Mouse (Mus musculus) kidney, embryonic 16.5 days (tissue): Measurements from ENCODE around the gene Rlbp1. TPM values are rescaled to one million over a fixed set of nuclear protein-coding genes. Genes with fewer than 3 reads are reported as not detected.

Experiments used
- ATAC-seq: fragments of 200-750 bp; cut with Nextera tagmentation; 2 replicates; pipeline ENCODE4 v1.8.0; 2017; ENCODE audit warnings: moderate TSS enrichment; ENCODE audit not compliant: low FRiP score, low TSS enrichment
- H3K27ac ChIP-seq: fragments of 300-500 bp; sonication (generic); 2 replicates; pipeline ENCODE4 v1.5.1; 2014; ENCODE audit warnings: low read length
- H3K27me3 ChIP-seq: fragments of 300-500 bp; sonication (generic); 2 replicates; pipeline ENCODE4 v1.6.1; 2014; ENCODE audit warnings: low read length, control low read depth, mixed read lengths; ENCODE audit not compliant: insufficient read depth
- H3K36me3 ChIP-seq: fragments of 300-500 bp; sonication (generic); 2 replicates; pipeline ENCODE4 v1.6.1; 2014; ENCODE audit warnings: low read length, control low read depth, mixed read lengths; ENCODE audit not compliant: insufficient read depth
- H3K4me1 ChIP-seq: fragments of 300-500 bp; sonication (generic); 2 replicates; pipeline ENCODE4 v1.6.1; 2014; ENCODE audit warnings: low read length, control low read depth, mixed read lengths; ENCODE audit not compliant: insufficient read depth
- H3K4me2 ChIP-seq: fragments of 300-500 bp; sonication (generic); replicated peaks from 2 replicates; pipeline ENCODE4 v1.6.1; 2014; ENCODE audit warnings: low read depth, low read length
- H3K4me3 ChIP-seq: fragments of 300-500 bp; sonication (generic); 2 replicates; pipeline ENCODE4 v1.5.1; 2014; ENCODE audit warnings: mild to moderate bottlenecking, low read length
- H3K9ac ChIP-seq: fragments of 300-500 bp; sonication (generic); replicated peaks from 2 replicates; pipeline ENCODE4 v1.6.1; 2014; ENCODE audit warnings: low read length
- H3K9me3 ChIP-seq: fragments of 300-500 bp; sonication (generic); 2 replicates; pipeline ENCODE4 v1.6.1; 2016; ENCODE audit warnings: low read length, control low read depth
- WGBS: fragments of 180-500 bp; shearing (Covaris S2); extraction: QIAGEN DNeasy Blood & Tissue Kit; methylation state at CpG from one replicate; pipeline ENCODE4 v1.1.7; 2014; 5-methylcytosine and 5-hydroxymethylcytosine counted together
- polyA plus RNA-seq: library from polyadenylated mRNA; unstranded; fragments of >200 nt; fragmentation: Nextera tagmentation; extraction: Ambion mirVana; gene quantifications from 2 replicates; pipeline ENCODE4 v1.2.1, GENCODE M21; 2015

Rlbp1 gene
- polyA plus RNA-seq, result 0.51 TPM in 2 replicates

DNA sequence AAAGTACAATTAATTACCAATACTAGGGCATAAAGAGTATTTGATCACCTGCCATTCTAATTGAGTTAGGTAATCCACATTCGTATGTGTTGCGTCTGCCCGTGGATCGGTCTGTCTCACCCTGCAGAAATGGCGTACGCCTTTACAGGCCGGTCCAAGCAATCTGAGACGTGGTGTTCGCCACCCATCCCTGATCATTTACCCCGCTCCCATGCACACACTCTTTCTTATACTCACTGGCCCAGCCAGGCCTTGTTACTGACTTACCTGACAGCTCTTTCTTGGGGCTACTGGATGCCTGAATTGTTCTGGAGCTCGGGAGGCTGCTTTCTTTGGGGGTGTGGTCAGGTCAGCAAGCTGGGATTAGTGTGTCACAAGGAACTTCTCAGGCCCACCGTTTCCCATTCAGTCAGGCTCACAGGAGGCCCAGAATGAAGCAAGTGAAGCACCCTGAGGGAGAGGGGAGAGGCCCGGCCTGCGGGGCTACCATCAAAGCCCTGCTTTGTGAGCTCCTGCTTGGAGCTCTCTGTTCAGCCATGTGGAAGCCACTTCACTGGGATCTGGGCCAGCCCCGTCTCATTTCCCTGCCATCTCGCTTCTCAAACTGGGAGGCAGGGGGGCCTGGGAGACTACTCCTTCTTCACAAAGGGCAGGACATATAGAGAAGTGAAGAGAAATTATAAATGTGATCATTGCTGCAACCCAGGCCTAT, at the start of gene Rlbp1:
TSS of gene Rlbp1 (minus strand) at position 627 of the 712 bp plus-strand sequence.
- Histone ChIP-seq H3K27me3 (no peaks in the 10 kb centered on the region), H3K4me1 (no peaks in the 10 kb centered on the region), H3K27ac (no peak within 1 kb of the TSS), H3K36me3 (no peaks in the 10 kb centered on the region), H3K4me2 (no peak within 1 kb of the TSS), H3K9me3 (no peaks in the 10 kb centered on the region), H3K9ac (no peak within 1 kb of the TSS), H3K4me3 (no peak within 1 kb of the TSS)
- ATAC-seq, result no peak
- WGBS, result 70% methylated on average over 16 of the region's 16 CpGs

DNA sequence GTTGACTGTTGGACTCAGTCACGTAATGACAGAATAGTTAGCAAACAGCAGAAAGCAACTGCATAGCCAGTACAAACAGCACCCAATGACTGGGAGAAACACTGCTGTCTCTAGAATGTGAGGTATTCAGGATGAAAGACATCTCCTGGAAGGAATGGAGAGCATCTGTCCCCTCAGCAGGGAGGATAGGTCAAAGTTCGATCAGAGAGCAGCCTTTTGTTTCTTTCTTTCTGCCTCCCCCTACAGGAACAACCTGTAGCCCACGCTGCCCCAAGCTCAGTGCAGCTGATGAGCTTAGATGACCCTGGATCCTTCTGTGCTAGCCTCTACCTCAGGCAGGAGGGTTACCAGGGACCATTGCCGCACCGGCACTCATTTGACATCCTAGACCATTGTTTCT, 41.4 kb upstream of the Rlbp1 start:
- no peak overlapping the region for H3K4me2 ChIP-seq
- no peak overlapping the region for H3K27ac ChIP-seq
- no peaks in the 10 kb centered on the region for H3K4me1 ChIP-seq
- H3K9me3 ChIP-seq, result no peaks in the 10 kb centered on the region
- 53% methylated on average over 5 of the region's 5 CpGs for WGBS
- H3K27me3 ChIP-seq, result no peaks in the 10 kb centered on the region
- ATAC-seq, result no peak
- no peak overlapping the region for H3K9ac ChIP-seq
- H3K36me3 ChIP-seq, result peaks cover under 1% of the 10 kb centered on the region; the same call in 1 of the 2 replicates
- no peak overlapping the region for H3K4me3 ChIP-seq

- Histone ChIP-seq H3K4me3 (no peak overlapping the region), H3K27me3 (no peaks in the 10 kb centered on the region), H3K4me2 (no peak overlapping the region), H3K9ac (no peak overlapping the region), H3K4me1 (no peaks in the 10 kb centered on the region), H3K9me3 (no peaks in the 10 kb centered on the region), H3K36me3 (peaks cover 4% of the 10 kb centered on the region; the same call in 1 of the 2 replicates), H3K27ac (no peak overlapping the region)
- no peak for ATAC-seq
- WGBS, result 89% methylated on average over 10 of the region's 10 CpGs
Observed at GRCm38 (mm10) chr7:79425804-79426203, 39.0 kb upstream of the Rlbp1 start.

DNA sequence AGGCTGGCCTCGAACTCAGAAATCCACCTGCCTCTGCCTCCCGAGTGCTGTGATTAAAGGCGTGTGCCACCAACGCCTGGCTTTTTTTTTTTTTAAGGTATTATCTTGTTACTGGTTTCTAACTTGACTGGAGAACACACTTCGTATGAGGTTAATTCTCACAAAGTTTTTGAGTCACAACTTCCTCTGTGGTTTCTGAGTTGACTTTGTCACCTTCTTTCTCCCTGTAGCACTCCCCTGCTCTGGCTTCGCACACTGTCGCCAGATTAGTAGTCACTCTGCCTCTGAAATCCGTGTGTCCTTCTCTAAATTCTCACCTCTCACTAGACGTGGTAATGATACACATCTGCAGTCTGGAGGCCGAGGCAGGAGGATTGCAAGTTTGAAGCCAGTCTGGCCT, 36.0 kb upstream of the Rlbp1 start:
- H3K9ac ChIP-seq, result no peak overlapping the region
- H3K27me3 ChIP-seq, result no peaks in the 10 kb centered on the region
- peaks cover 6% of the 10 kb centered on the region; the same call in 1 of the 2 replicates for H3K36me3 ChIP-seq
- WGBS, result 95% methylated on average over 10 of the region's 10 CpGs
- no peak for ATAC-seq
- no peaks in the 10 kb centered on the region for H3K4me1 ChIP-seq
- no peak overlapping the region for H3K4me2 ChIP-seq
- H3K27ac ChIP-seq, result no peak overlapping the region
- H3K9me3 ChIP-seq, result no peaks in the 10 kb centered on the region
- no peak overlapping the region for H3K4me3 ChIP-seq

DNA sequence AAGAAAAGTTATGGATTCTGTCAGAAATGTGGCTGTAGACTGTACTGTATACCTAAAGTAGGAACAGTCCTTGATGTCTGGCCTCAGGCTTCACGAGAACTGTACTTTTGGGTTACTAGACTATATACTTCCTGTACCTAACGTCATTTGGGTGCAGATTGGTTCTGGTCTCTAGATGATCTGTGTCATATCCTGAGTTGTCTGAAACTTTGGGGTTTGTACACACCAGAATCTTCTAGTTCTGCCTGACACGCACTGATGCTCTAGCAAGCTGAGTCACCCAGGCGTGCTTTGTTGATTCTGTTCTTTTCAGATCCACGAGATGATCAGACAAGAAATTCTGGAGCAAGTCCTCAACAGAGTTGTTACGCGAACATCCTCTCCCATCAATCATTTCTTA, 33.1 kb upstream of the Rlbp1 start:
- H3K27me3 ChIP-seq, result no peaks in the 10 kb centered on the region
- no peak overlapping the region for H3K9ac ChIP-seq
- no peak for ATAC-seq
- no peak overlapping the region for H3K4me3 ChIP-seq
- H3K4me2 ChIP-seq, result no peak overlapping the region
- no peaks in the 10 kb centered on the region for H3K4me1 ChIP-seq
- WGBS, result 78% methylated on average over 7 of the region's 7 CpGs
- no peaks in the 10 kb centered on the region for H3K9me3 ChIP-seq
- no peak overlapping the region for H3K27ac ChIP-seq
- H3K36me3 ChIP-seq, result peaks cover 6% of the 10 kb centered on the region; the same call in 1 of the 2 replicates

GRCm38 (mm10) chr7:79414449-79415375, 27.9 kb upstream of the Rlbp1 start:
- no peak overlapping the region for H3K4me3 ChIP-seq
- H3K9ac ChIP-seq, result no peak overlapping the region
- 0 out of 2 replicates have a peak, but pooled peaks cover 2% of the 10 kb centered on the region for H3K36me3 ChIP-seq
- H3K27me3 ChIP-seq, result no peaks in the 10 kb centered on the region
- no peaks in the 10 kb centered on the region for H3K4me1 ChIP-seq
- H3K4me2 ChIP-seq, result no peak overlapping the region
- no peaks in the 10 kb centered on the region for H3K9me3 ChIP-seq
- no peak overlapping the region for H3K27ac ChIP-seq
- ATAC-seq, result no peak
- 61% methylated on average over 18 of the region's 18 CpGs for WGBS

DNA sequence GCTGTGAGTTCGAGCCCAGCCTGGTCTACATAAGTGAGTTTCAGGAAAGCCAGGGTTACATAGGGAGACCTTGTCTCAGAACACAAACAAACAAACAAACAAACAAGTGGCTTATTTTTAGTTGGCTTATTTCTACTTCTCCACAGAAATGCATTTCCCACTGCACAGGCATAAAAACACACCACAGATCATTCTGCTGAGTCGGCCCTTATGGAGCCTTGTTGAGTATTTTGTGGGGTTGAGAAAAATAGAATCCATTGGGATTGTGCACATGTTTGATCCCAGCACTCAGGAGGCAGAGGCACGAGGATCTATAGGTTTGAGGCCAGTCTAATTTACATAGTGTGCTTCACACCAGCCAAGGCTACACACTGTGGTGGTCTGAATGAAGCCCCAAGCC, 13.4 kb upstream of the Rlbp1 start:
- no peaks in the 10 kb centered on the region for H3K27me3 ChIP-seq
- H3K4me2 ChIP-seq, result no peak overlapping the region
- H3K9me3 ChIP-seq, result no peaks in the 10 kb centered on the region
- no peak overlapping the region for H3K4me3 ChIP-seq
- no peak overlapping the region for H3K9ac ChIP-seq
- no peak for ATAC-seq
- H3K4me1 ChIP-seq, result no peaks in the 10 kb centered on the region
- H3K27ac ChIP-seq, result no peak overlapping the region
- WGBS, result 88% methylated on average over 3 of the region's 3 CpGs
- H3K36me3 ChIP-seq, result no peaks in the 10 kb centered on the region

- Histone ChIP-seq H3K9ac (no peak overlapping the region), H3K4me2 (no peak overlapping the region), H3K27ac (no peak overlapping the region), H3K9me3 (no peaks in the 10 kb centered on the region), H3K36me3 (no peaks in the 10 kb centered on the region), H3K4me3 (no peak overlapping the region), H3K4me1 (no peaks in the 10 kb centered on the region), H3K27me3 (no peaks in the 10 kb centered on the region)
- WGBS, result 83% methylated on average over 12 of the region's 12 CpGs
- no peak for ATAC-seq
Observed at GRCm38 (mm10) chr7:79398971-79399370, 12.1 kb upstream of the Rlbp1 start.

GRCm38 (mm10) chr7:79398426-79398825, 11.6 kb upstream of the Rlbp1 start:
- no peaks in the 10 kb centered on the region for H3K36me3 ChIP-seq
- no peak overlapping the region for H3K4me2 ChIP-seq
- no peak overlapping the region for H3K4me3 ChIP-seq
- no peaks in the 10 kb centered on the region for H3K9me3 ChIP-seq
- H3K4me1 ChIP-seq, result no peaks in the 10 kb centered on the region
- H3K9ac ChIP-seq, result no peak overlapping the region
- WGBS, result 79% methylated on average over 8 of the region's 8 CpGs
- no peak for ATAC-seq
- no peaks in the 10 kb centered on the region for H3K27me3 ChIP-seq
- no peak overlapping the region for H3K27ac ChIP-seq
